Mouse (Mus musculus): ENCODE measurements at regions not wholly inside any gene's neighbourhood (a gene's known extent, or its start where the extent isn't known, plus 50 kb on each side); places are given as distances from the start of the nearest gene placed in this dataset.

- TF ChIP-seq CTCF (conservative IDR thresholded peaks at IDR 0.05 in 1 of 2, IDR thresholded peaks at IDR 0.05 in 1 of 2; ENCODE audit: low read depth in 2 of 2, low read length in 2 of 2), result no peak
- no peak for TF ChIP-seq POLR2A (IDR thresholded peaks at IDR 0.05; ENCODE audit: low read depth, low read length)
- TF ChIP-seq MAZ (IDR thresholded peaks at IDR 0.05; ENCODE audit: low read depth, low read length), result no peak
- no peak for TF ChIP-seq TCF12 (IDR thresholded peaks at IDR 0.05; ENCODE audit: low read depth, low read length)
- TF ChIP-seq ZC3H11A (IDR thresholded peaks at IDR 0.05; ENCODE audit: low read depth, low read length), result no peak
- TF ChIP-seq MAX (IDR thresholded peaks at IDR 0.05; ENCODE audit: low read length), result no peak
- no peak for TF ChIP-seq ZKSCAN1 (IDR thresholded peaks at IDR 0.05; ENCODE audit: borderline replicate concordance, low read depth, low read length)
- TF ChIP-seq CHD2 (IDR thresholded peaks at IDR 0.05; ENCODE audit: low read length), result no peak
These were observed 1298.4 kb upstream of the A1bg start for GRCm38 (mm10) chr15:62221024-62221819.
